Mouse (Mus musculus) midbrain, embryonic 10.5 days (tissue): ENCODE measurements around the gene Grtp1. TPM values are rescaled to one million over a fixed set of nuclear protein-coding genes. Genes with fewer than 3 reads are reported as not detected.

Source experiments
- DNase-seq: peaks from one replicate; pipeline ENCODE4 v3.0.0-alpha.2; 2017; ENCODE audit warnings: low spot score
- H3K27ac ChIP-seq: fragments of 300-500 bp; sonication (generic); replicated peaks from 2 replicates; pipeline ENCODE4 v1.5.1; 2016; ENCODE audit warnings: mild to moderate bottlenecking
- H3K27me3 ChIP-seq: fragments of 300-500 bp; sonication (generic); 2 replicates; pipeline ENCODE4 v1.6.1; 2016; ENCODE audit warnings: low read depth, mild to moderate bottlenecking; ENCODE audit not compliant: poor library complexity, severe bottlenecking
- H3K36me3 ChIP-seq: fragments of 300-500 bp; sonication (generic); 2 replicates; pipeline ENCODE4 v1.6.1; 2016; ENCODE audit warnings: mild to moderate bottlenecking, moderate library complexity
- H3K4me1 ChIP-seq: fragments of 300-500 bp; sonication (generic); 2 replicates; pipeline ENCODE4 v1.6.1; 2016
- H3K4me3 ChIP-seq: fragments of 300-500 bp; sonication (generic); 2 replicates; pipeline ENCODE4 v1.5.1; 2016; ENCODE audit warnings: mild to moderate bottlenecking, moderate library complexity
- H3K9me3 ChIP-seq: fragments of 300-500 bp; sonication (generic); replicated peaks from 2 replicates; pipeline ENCODE4 v1.6.1; 2016; ENCODE audit warnings: mild to moderate bottlenecking
- WGBS: fragments of 180-500 bp; shearing (Covaris S2); methylation state at CpG from one replicate; pipeline ENCODE4 v1.1.7; 2016; 5-methylcytosine and 5-hydroxymethylcytosine counted together
- polyA plus RNA-seq: library from polyadenylated mRNA; unstranded; fragments of >200 nt; fragmentation: Nextera tagmentation; extraction: Ambion mirVana; gene quantifications from 2 replicates; pipeline ENCODE4 v1.2.1, GENCODE M21; 2016

The Grtp1 gene
- polyA plus RNA-seq: 19.9 and 22.3 TPM in 2 replicates

DNA sequence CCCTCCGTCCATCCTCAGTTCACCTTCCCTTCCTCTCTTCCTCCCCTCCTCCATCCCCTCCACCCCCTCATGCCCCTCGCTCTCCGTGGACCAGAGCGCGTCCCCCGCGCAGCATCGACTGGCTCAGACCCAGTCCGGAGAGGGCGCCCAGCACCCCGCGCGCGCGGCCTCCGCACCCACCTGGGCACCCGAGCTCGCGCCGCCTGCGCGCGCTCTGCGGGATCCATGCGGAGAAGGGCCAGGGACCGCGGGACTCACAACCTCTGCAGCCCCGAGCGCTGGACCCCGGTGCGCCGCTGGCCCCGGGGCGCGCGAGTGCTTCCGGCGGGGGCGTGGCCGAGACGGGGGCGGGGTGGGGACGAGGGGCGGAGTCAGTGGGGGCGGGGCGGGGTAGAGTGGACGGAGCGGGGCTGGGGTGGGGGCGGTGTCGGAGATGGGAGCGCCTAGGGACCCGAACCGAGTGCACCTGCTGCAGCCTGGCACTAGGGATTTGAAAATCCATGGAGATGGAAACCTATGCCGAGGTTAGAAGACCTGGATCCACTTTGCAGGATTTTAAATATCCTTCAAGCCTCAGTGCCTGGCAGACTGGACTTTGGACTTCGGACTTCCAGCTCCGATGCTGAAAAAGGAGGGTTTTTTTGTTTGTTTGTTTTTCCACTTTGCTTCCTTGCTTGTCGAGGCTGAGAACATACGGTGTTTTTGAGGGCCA lies at the start of gene Grtp1:
Grtp1 (minus strand) TSS at position 320 of the 712 bp plus-strand sequence.
- peak; percentile 77 for DNase-seq
- Histone ChIP-seq H3K36me3 (no peaks in the 10 kb centered on the region), H3K4me3 (peak within 1 kb of the TSS; percentile 95), H3K4me1 (peaks cover 22% of the 10 kb centered on the region), H3K27me3 (peaks cover 53% of the 10 kb centered on the region), H3K27ac (peak within 1 kb of the TSS; percentile 84), H3K9me3 (no peaks in the 10 kb centered on the region)
- whole genome bisulfite sequencing: under 1% methylated on average over 58 of the region's 58 CpGs

DNA sequence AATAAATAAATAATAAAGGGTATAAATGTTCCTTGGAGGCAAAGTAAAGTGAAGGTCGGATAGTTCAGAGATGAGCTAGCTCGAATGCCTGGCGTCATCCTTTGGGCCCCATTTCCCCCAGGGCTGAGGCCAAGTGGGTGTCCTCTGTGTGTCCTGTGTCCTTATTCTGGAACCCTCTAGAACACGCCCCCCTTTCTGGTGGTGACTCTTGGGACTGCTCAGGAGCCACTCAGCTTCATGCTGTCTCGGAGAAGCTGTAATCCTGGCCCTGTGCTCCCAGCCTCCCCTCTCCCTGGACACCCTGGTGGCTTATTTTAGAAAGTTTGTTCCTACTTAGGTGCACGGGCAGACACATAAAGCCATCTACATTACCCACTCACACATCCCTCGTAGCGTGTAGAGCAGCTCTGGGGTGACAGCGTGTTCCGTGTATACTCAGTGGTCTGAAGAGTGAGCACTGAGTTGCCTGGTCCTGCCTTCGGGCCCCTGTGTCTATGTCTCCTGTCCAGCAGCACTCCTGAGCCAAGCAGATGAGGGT lies 44.0 kb upstream of the Grtp1 start:
- no peak overlapping the region for H3K4me3 ChIP-seq
- 92% methylated on average over 11 of the region's 11 CpGs for WGBS
- no peaks in the 10 kb centered on the region for H3K9me3 ChIP-seq
- H3K36me3 ChIP-seq: no peaks in the 10 kb centered on the region
- no peak for DNase-seq
- no peak overlapping the region for H3K27ac ChIP-seq
- no peaks in the 10 kb centered on the region for H3K4me1 ChIP-seq
- H3K27me3 ChIP-seq: no peaks in the 10 kb centered on the region

DNA sequence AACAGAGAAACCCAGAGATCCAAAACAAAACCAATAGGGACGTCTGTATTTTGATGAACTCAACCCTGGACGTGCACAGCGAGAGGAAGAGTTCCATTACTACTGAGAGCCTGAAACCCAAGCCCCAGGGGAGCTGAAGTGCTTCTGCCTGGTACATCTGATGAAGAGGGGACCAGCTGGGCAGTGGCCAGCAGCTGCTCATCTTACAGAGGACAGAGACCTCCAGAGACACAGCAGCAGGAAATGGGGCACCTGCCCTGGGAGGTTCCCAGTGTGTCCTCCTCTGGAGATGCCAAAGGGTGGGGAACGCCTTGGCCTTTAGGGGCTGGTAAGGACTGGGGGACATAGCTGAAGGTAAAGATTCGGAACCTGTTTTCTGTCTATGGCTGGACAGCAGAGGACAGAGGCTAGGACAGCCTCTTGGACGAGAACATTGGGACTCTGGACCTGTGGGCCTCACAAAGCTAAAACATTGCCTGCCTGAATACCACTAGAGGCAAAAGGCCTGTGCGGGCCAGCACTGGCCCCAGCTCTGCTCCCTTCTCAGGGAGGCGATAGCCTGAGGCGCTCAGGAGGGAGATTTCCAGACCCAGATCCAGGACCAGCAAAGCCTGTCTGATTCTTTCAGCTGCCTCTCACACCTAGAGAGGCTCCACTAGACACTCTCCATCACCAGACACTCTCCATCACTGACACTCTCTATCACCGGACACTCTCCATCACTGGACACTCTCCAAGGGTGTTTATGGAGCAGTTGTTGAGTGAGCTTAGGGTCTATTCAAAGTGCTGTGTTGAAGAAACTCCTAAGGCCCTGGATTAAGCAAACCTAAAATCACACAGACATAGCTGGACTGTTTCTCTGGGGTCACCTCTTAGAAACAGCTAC lies 42.8 kb upstream of the Grtp1 start:
- H3K4me3 ChIP-seq: no peak overlapping the region
- no peak for DNase-seq
- 85% methylated on average over 10 of the region's 10 CpGs for WGBS
- no peaks in the 10 kb centered on the region for H3K27me3 ChIP-seq
- H3K27ac ChIP-seq: no peak overlapping the region
- H3K4me1 ChIP-seq: no peaks in the 10 kb centered on the region
- H3K36me3 ChIP-seq: no peaks in the 10 kb centered on the region
- H3K9me3 ChIP-seq: no peaks in the 10 kb centered on the region

DNA sequence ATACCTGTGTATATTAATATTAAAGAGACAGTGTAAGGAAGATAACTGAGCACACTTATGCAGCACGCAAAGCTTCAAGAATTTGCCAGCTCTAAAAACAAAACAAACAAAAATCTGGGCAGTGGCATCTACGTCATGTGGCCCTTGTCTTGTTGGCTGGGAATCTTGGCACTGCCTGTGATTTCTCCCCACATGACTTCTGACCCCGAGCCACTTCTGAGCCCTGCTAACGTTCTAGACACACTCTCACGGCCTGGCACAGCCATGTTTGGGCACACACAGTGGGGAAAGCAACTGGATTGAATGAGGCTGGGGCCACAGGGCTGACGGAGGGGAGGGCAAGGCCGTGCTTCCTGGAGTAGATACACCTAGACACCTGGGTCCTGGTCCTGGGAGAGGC lies 40.3 kb upstream of the Grtp1 start:
- no peaks in the 10 kb centered on the region for H3K36me3 ChIP-seq
- 74% methylated on average over 7 of the region's 7 CpGs for WGBS

DNA sequence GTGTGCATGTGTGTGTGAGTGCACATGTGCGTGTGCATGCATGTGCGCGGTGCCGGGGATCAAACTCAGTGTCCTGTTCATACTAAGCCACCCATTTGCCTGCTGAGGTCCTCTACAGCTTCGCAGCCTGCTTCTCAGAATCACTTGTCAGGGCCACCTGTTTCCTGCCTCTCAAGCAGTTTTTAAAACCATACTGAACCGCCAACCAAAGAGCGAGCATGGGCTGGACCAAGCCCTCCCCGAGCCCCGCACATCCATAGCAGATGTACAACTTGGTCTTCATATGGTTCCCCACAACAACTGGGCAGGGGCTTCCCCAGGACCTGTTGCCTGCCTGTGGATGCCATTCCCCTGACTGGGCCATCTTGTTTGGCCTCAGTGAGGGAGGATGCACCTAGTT lies 39.6 kb upstream of the Grtp1 start:
- Histone ChIP-seq H3K27me3 (no peaks in the 10 kb centered on the region), H3K27ac (no peak overlapping the region), H3K4me3 (no peak overlapping the region), H3K9me3 (no peaks in the 10 kb centered on the region), H3K36me3 (no peaks in the 10 kb centered on the region), H3K4me1 (no peaks in the 10 kb centered on the region)
- 91% methylated on average over 9 of the region's 9 CpGs for WGBS
- DNase-seq: no peak

More for the DNA sequence above, 40.3 kb upstream of the Grtp1 start:
- no peak overlapping the region for H3K4me3 ChIP-seq
- no peaks in the 10 kb centered on the region for H3K27me3 ChIP-seq
- no peaks in the 10 kb centered on the region for H3K4me1 ChIP-seq
- no peaks in the 10 kb centered on the region for H3K9me3 ChIP-seq
- H3K27ac ChIP-seq: no peak overlapping the region
- no peak for DNase-seq

DNA sequence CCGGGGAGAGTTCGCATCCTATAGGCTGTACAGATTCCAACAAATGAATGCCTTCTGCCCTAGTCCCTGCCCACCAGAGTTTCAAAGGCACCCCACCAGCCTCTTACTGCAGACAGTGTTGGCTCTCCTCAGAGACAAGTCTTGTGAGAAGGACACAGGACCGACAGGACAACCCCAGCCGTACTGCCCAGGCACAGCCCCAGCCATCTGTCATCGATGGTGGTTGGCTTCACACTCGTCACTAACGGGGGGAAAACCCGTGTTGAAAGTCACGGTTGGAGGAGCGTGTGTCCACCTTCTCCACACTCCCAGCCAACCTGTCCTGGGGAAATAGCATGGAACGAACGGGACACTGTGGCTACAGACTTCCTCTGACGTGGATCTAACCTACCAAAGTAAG lies 34.4 kb upstream of the Grtp1 start:
- no peak for DNase-seq
- Histone ChIP-seq H3K36me3 (no peaks in the 10 kb centered on the region), H3K4me1 (no peaks in the 10 kb centered on the region), H3K27me3 (no peaks in the 10 kb centered on the region; the same call in 1 of the 2 replicates), H3K4me3 (no peak overlapping the region), H3K9me3 (no peaks in the 10 kb centered on the region), H3K27ac (no peak overlapping the region)
- WGBS: 93% methylated on average over 13 of the region's 13 CpGs

DNA sequence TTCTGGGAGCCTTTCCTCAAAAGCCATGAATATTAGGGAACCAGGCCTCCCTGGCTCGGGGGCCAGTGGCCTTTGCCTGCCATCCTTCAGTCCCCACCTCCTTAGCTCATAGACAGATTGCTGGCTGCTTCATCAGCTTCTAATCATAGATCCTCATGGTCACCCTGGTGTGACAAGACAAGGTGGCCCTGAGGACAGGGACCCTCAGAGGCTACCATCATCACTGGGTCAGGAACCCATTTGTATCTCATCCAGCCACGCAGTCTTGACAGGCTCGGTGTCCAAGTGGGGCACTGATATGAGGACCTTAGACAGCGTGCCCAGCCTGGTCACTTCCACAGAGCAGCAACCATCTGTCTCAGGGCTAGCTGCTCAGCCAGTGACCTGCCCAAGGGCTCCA lies 30.1 kb upstream of the Grtp1 start:
- H3K36me3 ChIP-seq: no peaks in the 10 kb centered on the region
- no peaks in the 10 kb centered on the region for H3K9me3 ChIP-seq
- no peak overlapping the region for H3K27ac ChIP-seq
- H3K4me3 ChIP-seq: no peak overlapping the region
- peaks cover under 1% of the 10 kb centered on the region; the same call in 1 of the 2 replicates for H3K27me3 ChIP-seq
- H3K4me1 ChIP-seq: peaks cover 18% of the 10 kb centered on the region
- no peak for DNase-seq
- 89% methylated on average over 4 of the region's 4 CpGs for WGBS

DNA sequence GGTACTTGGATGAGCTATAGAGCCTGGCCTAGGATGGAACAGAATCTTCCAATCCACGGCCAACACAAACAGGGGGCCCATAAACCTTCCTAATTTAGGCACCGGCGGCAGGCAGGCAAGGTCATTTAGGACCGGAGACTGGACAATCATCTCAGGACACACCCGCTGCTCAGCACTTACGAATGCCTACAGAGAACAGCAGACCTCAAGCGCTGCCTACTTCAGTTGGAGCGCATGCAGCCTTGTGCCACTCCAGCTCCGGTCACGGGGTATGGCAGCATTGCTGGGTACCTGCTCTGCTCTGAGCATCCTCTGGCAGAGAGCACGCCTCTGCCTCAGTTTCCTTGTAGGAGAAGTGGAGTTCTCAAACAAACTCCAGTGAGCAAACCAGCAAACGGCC lies 29.4 kb upstream of the Grtp1 start:
- no peak for DNase-seq
- Histone ChIP-seq H3K27me3 (peaks cover 8% of the 10 kb centered on the region), H3K27ac (no peak overlapping the region), H3K36me3 (no peaks in the 10 kb centered on the region), H3K4me3 (no peak overlapping the region), H3K4me1 (peaks cover 18% of the 10 kb centered on the region), H3K9me3 (no peaks in the 10 kb centered on the region)
- 91% methylated on average over 12 of the region's 12 CpGs for WGBS

DNA sequence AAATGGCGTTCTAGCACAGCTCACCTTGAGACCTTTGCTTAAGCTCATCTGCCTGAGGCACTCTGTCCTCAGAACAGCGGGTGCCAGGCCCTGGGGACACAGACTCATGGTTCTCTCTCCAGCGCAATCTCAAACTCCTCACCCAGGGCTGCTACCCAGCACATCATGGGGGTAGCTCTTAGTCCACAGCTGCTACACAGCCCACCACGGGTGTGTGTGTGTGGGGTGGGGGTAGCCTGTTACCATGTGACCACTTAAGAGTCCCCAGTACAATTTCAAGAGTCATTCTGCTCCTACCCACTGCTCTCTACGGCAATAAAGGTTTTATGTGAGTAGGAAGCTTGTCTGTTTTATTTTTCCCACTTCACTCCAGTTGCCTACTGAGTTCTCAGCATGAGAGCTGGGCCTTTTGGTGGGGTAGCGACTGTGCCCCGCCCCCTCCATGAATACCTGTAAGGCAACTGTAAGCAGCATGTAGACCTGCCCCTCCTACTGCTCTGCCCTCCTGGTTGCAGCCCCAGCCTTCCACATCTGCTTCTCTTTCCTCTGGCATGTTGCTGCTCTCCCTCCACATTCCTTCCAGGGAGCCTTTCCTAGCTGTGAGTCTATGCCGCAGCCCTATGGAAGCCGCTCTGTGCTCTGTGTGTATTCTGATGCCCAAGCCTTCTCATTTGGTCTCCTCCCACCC lies 28.6 kb upstream of the Grtp1 start:
- Histone ChIP-seq H3K4me3 (no peak overlapping the region), H3K27me3 (peaks cover 8% of the 10 kb centered on the region), H3K36me3 (no peaks in the 10 kb centered on the region), H3K4me1 (peaks cover 18% of the 10 kb centered on the region), H3K9me3 (no peaks in the 10 kb centered on the region), H3K27ac (no peak overlapping the region)
- WGBS: 63% methylated on average over 9 of the region's 9 CpGs
- no peak for DNase-seq

DNA sequence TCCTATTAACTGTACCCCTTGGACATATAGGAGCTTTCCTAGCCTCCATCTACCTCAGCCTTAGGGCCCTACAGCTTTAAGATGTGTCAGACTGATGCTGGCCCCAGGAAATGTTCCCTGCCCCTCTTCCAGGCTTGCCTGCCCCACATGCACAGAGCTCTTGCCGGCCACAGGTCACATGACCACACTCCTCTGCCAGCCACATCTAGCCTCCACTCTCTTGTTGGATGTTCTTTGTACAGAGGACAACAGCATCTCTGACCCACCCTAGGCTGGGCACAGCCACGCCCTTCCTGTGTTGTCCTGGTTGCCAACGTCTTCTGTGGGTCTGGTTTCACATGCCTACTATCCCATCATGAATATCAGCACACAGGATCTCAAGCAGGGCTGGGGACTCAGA lies 26.8 kb upstream of the Grtp1 start:
- Histone ChIP-seq H3K27ac (peak overlapping the region; percentile 83), H3K36me3 (no peaks in the 10 kb centered on the region), H3K4me1 (peaks cover 18% of the 10 kb centered on the region), H3K9me3 (no peaks in the 10 kb centered on the region), H3K27me3 (peaks cover 8% of the 10 kb centered on the region), H3K4me3 (no peak overlapping the region)
- no peak for DNase-seq
- 76% methylated on average over 3 of the region's 3 CpGs for WGBS

DNA sequence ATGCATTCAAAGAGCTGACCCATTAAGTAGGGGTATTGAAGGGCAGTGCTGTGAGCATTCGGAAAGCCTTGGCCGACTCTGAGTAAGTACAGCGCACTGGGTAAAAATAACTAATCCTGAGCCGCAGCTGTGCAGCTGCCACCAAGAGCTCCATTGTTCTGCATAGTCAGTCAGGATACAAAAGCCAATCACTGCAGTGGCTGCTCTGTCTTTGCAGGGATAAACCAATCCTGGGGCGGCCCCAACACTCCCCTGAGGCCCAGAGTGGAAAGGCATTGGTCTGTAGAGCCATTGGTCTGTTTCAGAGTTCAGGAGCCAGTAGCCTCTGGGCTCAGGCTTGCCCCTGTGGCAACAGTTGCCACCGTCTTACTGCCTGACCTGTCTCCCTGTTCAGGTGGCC lies 25.9 kb upstream of the Grtp1 start:
- peaks cover 8% of the 10 kb centered on the region for H3K27me3 ChIP-seq
- no peaks in the 10 kb centered on the region for H3K9me3 ChIP-seq
- H3K4me3 ChIP-seq: peak overlapping the region; percentile 19; the same call in 1 of the 2 replicates
- peak overlapping the region; percentile 83 for H3K27ac ChIP-seq
- H3K4me1 ChIP-seq: peaks cover 18% of the 10 kb centered on the region
- DNase-seq: peak; percentile 73
- 29% methylated on average over 6 of the region's 6 CpGs for WGBS
- H3K36me3 ChIP-seq: no peaks in the 10 kb centered on the region

DNA sequence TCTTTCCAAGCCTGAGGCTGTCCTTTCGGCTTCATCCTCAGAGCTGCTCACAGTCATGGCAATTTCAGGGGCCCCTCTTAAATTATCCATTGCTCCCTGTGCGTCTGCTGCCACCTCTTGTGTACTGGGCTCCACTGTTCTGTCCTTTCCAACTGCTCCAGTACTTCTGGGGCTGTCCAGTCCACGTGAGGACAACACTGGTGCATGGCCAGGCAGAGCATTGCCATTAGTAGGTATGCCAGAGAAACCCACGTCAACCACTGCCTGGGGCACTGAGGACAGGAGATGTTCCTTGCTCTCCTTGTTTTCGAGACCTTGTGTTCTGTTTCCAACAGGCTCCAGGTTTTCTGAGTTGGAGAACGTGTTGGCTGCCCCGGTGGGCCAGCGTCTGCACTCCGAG lies 24.0 kb upstream of the Grtp1 start:
- H3K27ac ChIP-seq: peak overlapping the region; percentile 83; the same call in 1 of the 2 replicates
- peaks cover 18% of the 10 kb centered on the region for H3K4me1 ChIP-seq
- peaks cover 8% of the 10 kb centered on the region for H3K27me3 ChIP-seq
- H3K9me3 ChIP-seq: no peaks in the 10 kb centered on the region
- 86% methylated on average over 9 of the region's 9 CpGs for WGBS
- no peaks in the 10 kb centered on the region for H3K36me3 ChIP-seq
- H3K4me3 ChIP-seq: no peak overlapping the region
- DNase-seq: no peak
